Mouse (Mus musculus) MEL (cell line): ENCODE data around the gene Tars. TPM values are rescaled to one million over a fixed set of nuclear protein-coding genes. Genes with fewer than 3 reads are reported as not detected.

Experiments
- DNase-seq: peaks from one replicate; pipeline ENCODE4 v3.0.0; 2011; ENCODE audit warnings: low read depth, low spot score
- H3K27ac ChIP-seq: 2 replicates; pipeline ENCODE4 v1.5.1; 2012; ENCODE audit warnings: low read depth, mild to moderate bottlenecking, control low read depth, low read length, moderate library complexity; ENCODE audit not compliant: control insufficient read depth
- H3K27me3 ChIP-seq, 2 experiments: fragments of 150-350 bp in 1 of 2; sonication (generic) in 1 of 2; 2 replicates each; pipeline ENCODE4 v1.6.1; 2012; ENCODE audit warnings: low read length in 2 of 2, mild to moderate bottlenecking in 2 of 2, improper control_type of control experiment in 1 of 2, moderate library complexity in 1 of 2; ENCODE audit not compliant: insufficient read depth in 2 of 2, control insufficient read depth in 1 of 2
- H3K36me3 ChIP-seq, 2 experiments: 2 replicates each; pipeline ENCODE4 v1.6.1; 2012 to 2014; ENCODE audit warnings: low read length in 2 of 2, improper control_type of control experiment in 1 of 2, inconsistent platforms in 1 of 2, mild to moderate bottlenecking in 1 of 2; ENCODE audit not compliant: insufficient read depth in 2 of 2, control insufficient read depth in 1 of 2
- H3K4me1 ChIP-seq, 2 experiments: fragments of 150-350 bp in 1 of 2; sonication (generic) in 1 of 2; 2 replicates each; pipeline ENCODE4 v1.6.1; 2012; ENCODE audit warnings: low read length in 2 of 2, improper control_type of control experiment in 1 of 2, mild to moderate bottlenecking in 1 of 2; ENCODE audit not compliant: insufficient read depth in 2 of 2, control insufficient read depth in 1 of 2
- H3K4me3 ChIP-seq, 2 experiments: fragments of 150-350 bp in 1 of 2; sonication (generic) in 1 of 2; 2 replicates each; pipeline ENCODE4 v1.5.1; 2012; ENCODE audit warnings: low read depth in 2 of 2, low read length in 2 of 2, mild to moderate bottlenecking in 2 of 2, moderate library complexity in 2 of 2, control low read depth in 1 of 2, improper control_type of control experiment in 1 of 2; ENCODE audit not compliant: control insufficient read depth in 1 of 2, insufficient read depth in 1 of 2
- H3K79me2 ChIP-seq: 2 replicates; pipeline ENCODE4 v1.6.1; 2012; ENCODE audit warnings: mild to moderate bottlenecking, low read length, moderate library complexity; ENCODE audit not compliant: control insufficient read depth, poor library complexity, insufficient read depth
- H3K9ac ChIP-seq: 2 replicates; pipeline ENCODE4 v1.6.1; 2012; ENCODE audit warnings: low read depth, mild to moderate bottlenecking, control low read depth, low read length, moderate library complexity; ENCODE audit not compliant: control insufficient read depth, poor library complexity, severe bottlenecking
- H3K9me3 ChIP-seq: fragments of 150-350 bp; sonication (generic); replicated peaks from 2 replicates; pipeline ENCODE4 v1.6.1; 2012; ENCODE audit warnings: mild to moderate bottlenecking, low read length, improper control_type of control experiment, moderate library complexity; ENCODE audit not compliant: insufficient read depth
- CHD1 ChIP-seq: IDR thresholded peaks from 2 replicates; pipeline ENCODE4 v1.6.1; 2012; ENCODE audit warnings: low read depth, mild to moderate bottlenecking, inconsistent platforms, low read length, improper control_type of control experiment
- CHD2 ChIP-seq: IDR thresholded peaks from 2 replicates; pipeline ENCODE4 v1.6.1; 2011; ENCODE audit warnings: low read length, improper control_type of control experiment
- CTCF ChIP-seq, 3 experiments: IDR thresholded peaks in 2 of 3; conservative IDR thresholded peaks in 1 of 3; 2 replicates each; pipeline ENCODE4 v1.5.1; 2011 to 2012; ENCODE audit warnings: low read length in 3 of 3, low read depth in 2 of 3, mild to moderate bottlenecking in 2 of 3, improper control_type of control experiment in 1 of 3, inconsistent platforms in 1 of 3, mixed read lengths in 1 of 3, moderate library complexity in 1 of 3; ENCODE audit not compliant: control insufficient read depth in 1 of 3, insufficient read depth in 1 of 3, poor library complexity in 1 of 3, severe bottlenecking in 1 of 3
- ELF1 ChIP-seq: IDR thresholded peaks from 2 replicates; pipeline ENCODE4 v1.6.1; 2014; ENCODE audit warnings: low read depth, mild to moderate bottlenecking, inconsistent platforms, low read length, improper control_type of control experiment, moderate library complexity
- GABPA ChIP-seq: IDR thresholded peaks from 2 replicates; pipeline ENCODE4 v1.6.1; 2012; ENCODE audit warnings: low read depth, mild to moderate bottlenecking, inconsistent platforms, low read length, improper control_type of control experiment, moderate library complexity
- JUND ChIP-seq: IDR thresholded peaks from 2 replicates; pipeline ENCODE4 v1.6.1; 2011; ENCODE audit warnings: low read depth, mild to moderate bottlenecking, improper control_type of control experiment, low read length
- KAT2A ChIP-seq: conservative IDR thresholded peaks from 2 replicates; pipeline ENCODE4 v1.6.1; 2012; ENCODE audit warnings: low read depth, low read length, improper control_type of control experiment, inconsistent platforms
- MAX ChIP-seq: IDR thresholded peaks from 2 replicates; pipeline ENCODE4 v1.6.1; 2011; ENCODE audit warnings: low read length, improper control_type of control experiment
- MAZ ChIP-seq: IDR thresholded peaks from 2 replicates; pipeline ENCODE4 v1.6.1; 2012; ENCODE audit warnings: low read depth, mild to moderate bottlenecking, inconsistent platforms, low read length, improper control_type of control experiment
- MEF2A ChIP-seq: IDR thresholded peaks from 2 replicates; pipeline ENCODE4 v1.6.1; 2014; ENCODE audit warnings: low read depth, mild to moderate bottlenecking, inconsistent platforms, low read length, improper control_type of control experiment; ENCODE audit not compliant: poor library complexity, insufficient replicate concordance, severe bottlenecking; ENCODE audit errors: extremely low read depth
- MYB ChIP-seq: IDR thresholded peaks from 2 replicates; pipeline ENCODE4 v1.6.1; 2011; ENCODE audit warnings: mild to moderate bottlenecking, low read depth, low read length, improper control_type of control experiment
- MYC ChIP-seq: IDR thresholded peaks from 2 replicates; pipeline ENCODE4 v1.6.1; 2011; ENCODE audit warnings: low read depth, mild to moderate bottlenecking, low read length, improper control_type of control experiment, moderate library complexity
- NELFE ChIP-seq: IDR thresholded peaks from 2 replicates; pipeline ENCODE4 v1.6.1; 2011; ENCODE audit warnings: low read depth, low read length, improper control_type of control experiment
- NRF1 ChIP-seq: IDR thresholded peaks from 2 replicates; pipeline ENCODE4 v1.6.1; 2014; ENCODE audit warnings: low read depth, mild to moderate bottlenecking, inconsistent platforms, low read length, improper control_type of control experiment, moderate library complexity; ENCODE audit not compliant: poor library complexity, insufficient read depth, severe bottlenecking
- POLR2A ChIP-seq, 2 experiments: IDR thresholded peaks; 2 replicates each; pipeline ENCODE4 v1.6.1; 2011 to 2012; ENCODE audit warnings: low read length in 2 of 2, mild to moderate bottlenecking in 2 of 2, control low read depth in 1 of 2, improper control_type of control experiment in 1 of 2, low read depth in 1 of 2, moderate library complexity in 1 of 2; ENCODE audit not compliant: control insufficient read depth in 1 of 2, insufficient read depth in 1 of 2, poor library complexity in 1 of 2
- POLR2AphosphoS5 ChIP-seq: IDR thresholded peaks from 2 replicates; pipeline ENCODE4 v1.6.1; 2012; ENCODE audit warnings: low read depth, borderline replicate concordance, mild to moderate bottlenecking, inconsistent platforms, low read length, moderate library complexity, mixed read lengths
- RAD21 ChIP-seq: IDR thresholded peaks from 2 replicates; pipeline ENCODE4 v1.6.1; 2011; ENCODE audit warnings: mild to moderate bottlenecking, low read depth, low read length, improper control_type of control experiment
- RCOR1 ChIP-seq: IDR thresholded peaks from 2 replicates; pipeline ENCODE4 v1.6.1; 2012; ENCODE audit warnings: low read depth, mild to moderate bottlenecking, inconsistent platforms, low read length, improper control_type of control experiment
- SIN3A ChIP-seq: IDR thresholded peaks from 2 replicates; pipeline ENCODE4 v1.6.1; 2012; ENCODE audit warnings: low read length, improper control_type of control experiment, inconsistent platforms
- TCF12 ChIP-seq: IDR thresholded peaks from 2 replicates; pipeline ENCODE4 v1.6.1; 2014; ENCODE audit warnings: low read depth, mild to moderate bottlenecking, inconsistent platforms, low read length, improper control_type of control experiment, moderate library complexity
- UBTF ChIP-seq: IDR thresholded peaks from 2 replicates; pipeline ENCODE4 v1.6.1; 2012; ENCODE audit warnings: low read depth, mild to moderate bottlenecking, inconsistent platforms, low read length, improper control_type of control experiment, moderate library complexity, borderline replicate concordance; ENCODE audit not compliant: insufficient read depth
- USF1 ChIP-seq: IDR thresholded peaks from 2 replicates; pipeline ENCODE4 v1.6.1; 2014; ENCODE audit warnings: low read depth, mild to moderate bottlenecking, inconsistent platforms, low read length, improper control_type of control experiment, moderate library complexity
- USF2 ChIP-seq, 2 experiments: IDR thresholded peaks; 2 replicates each; pipeline ENCODE4 v1.6.1; 2011 to 2012; ENCODE audit warnings: improper control_type of control experiment in 2 of 2, low read length in 2 of 2, borderline replicate concordance in 1 of 2, inconsistent platforms in 1 of 2, low read depth in 1 of 2, mild to moderate bottlenecking in 1 of 2; ENCODE audit not compliant: insufficient read depth in 1 of 2
- ZC3H11A ChIP-seq: IDR thresholded peaks from 2 replicates; pipeline ENCODE4 v1.6.1; 2012; ENCODE audit warnings: low read depth, mild to moderate bottlenecking, inconsistent platforms, low read length, improper control_type of control experiment
- ZKSCAN1 ChIP-seq: IDR thresholded peaks from 2 replicates; pipeline ENCODE4 v1.6.1; 2012; ENCODE audit warnings: low read depth, mild to moderate bottlenecking, inconsistent platforms, low read length, improper control_type of control experiment, moderate library complexity
- ZNF384 ChIP-seq: IDR thresholded peaks from 2 replicates; pipeline ENCODE4 v1.6.1; 2012; ENCODE audit warnings: low read depth, mild to moderate bottlenecking, inconsistent platforms, low read length, improper control_type of control experiment
- polyA plus RNA-seq, 2 experiments: library from polyadenylated mRNA; stranded (reverse) in 1 of 2; unstranded in 1 of 2; fragments of >175 nt in 1 of 2; fragments of >200 nt in 1 of 2; gene quantifications; 2 replicates each; pipeline versions ENCODE4 v1.2.1 to v1.2.4; 2012; ENCODE audit warnings: low replicate concordance in 2 of 2, low read depth in 1 of 2; ENCODE audit not compliant: insufficient read length in 2 of 2, insufficient read depth in 1 of 2, missing spikeins in 1 of 2
- total RNA-seq: library from RNA; depleted of rRNA; stranded (reverse); fragments of 300-350 nt; gene quantifications from 2 replicates; pipeline ENCODE4 v1.2.3, GENCODE M21; 2012

The Tars gene
- total and polyA plus RNA-seq, 3 experiments, result 89.0 to 1,064 (median 174) TPM

DNA sequence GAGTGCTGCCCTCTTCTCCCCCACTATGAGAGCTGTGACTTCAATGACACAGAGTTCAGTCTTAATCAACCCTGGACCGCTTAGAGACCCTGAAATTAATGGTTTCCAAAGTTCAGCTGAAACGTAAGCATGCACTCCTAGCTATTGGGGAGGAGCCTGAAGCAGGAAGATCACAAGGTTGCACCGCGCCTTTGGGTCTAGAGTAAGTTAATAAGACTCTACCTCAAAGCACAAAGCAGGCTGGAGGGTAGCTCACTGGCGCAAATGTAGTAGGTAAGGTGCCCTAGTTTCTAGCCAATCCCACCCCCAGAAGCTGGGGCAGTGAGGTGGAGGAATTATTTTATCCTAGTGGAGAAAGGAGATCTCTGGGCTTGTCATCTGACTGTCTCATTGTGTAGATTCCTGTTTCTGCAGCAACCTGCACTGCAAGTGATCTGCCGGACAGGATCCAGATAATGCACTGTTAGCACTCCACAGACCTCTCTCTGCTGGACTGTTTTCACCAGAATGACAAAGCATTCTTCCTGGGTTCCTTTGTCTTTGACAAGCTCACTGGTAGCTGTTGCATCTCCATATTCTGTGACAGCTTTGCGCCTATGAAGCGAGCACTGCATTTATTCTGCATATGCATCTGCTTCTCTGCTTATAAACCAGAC, 19.9 kb downstream of the Tars start:
- Histone ChIP-seq H3K27me3 (no peaks in the 10 kb centered on the region), H3K9me3 (no peaks in the 10 kb centered on the region), H3K9ac (no peak overlapping the region), H3K27ac (no peak overlapping the region), H3K4me1 (no peaks in the 10 kb centered on the region), H3K36me3 (peaks cover 0 to 7% of the 10 kb centered on the region in 2 experiments; a peak in 2 of 4 replicates), H3K4me3 (no peak overlapping the region), H3K79me2 (no peaks in the 10 kb centered on the region)
- TF ChIP-seq KAT2A, result no peak
- no peak for TF ChIP-seq CTCF (IDR thresholded peaks at IDR 0.05 in 2 of 3, conservative IDR thresholded peaks at IDR 0.05 in 1 of 3; ENCODE audit: control insufficient read depth in 1 of 3, insufficient read depth in 1 of 3, low read depth in 2 of 3, low read length in 3 of 3, poor library complexity in 1 of 3, severe bottlenecking in 1 of 3)
- TF ChIP-seq GABPA, result no peak
- TF ChIP-seq MAZ, result no peak
- TF ChIP-seq RCOR1, result no peak
- no peak for TF ChIP-seq POLR2A (IDR thresholded peaks at IDR 0.05; ENCODE audit: control insufficient read depth in 1 of 2, insufficient read depth in 1 of 2, low read depth in 1 of 2, low read length in 2 of 2, poor library complexity in 1 of 2)
- TF ChIP-seq JUND, result no peak
- no peak for TF ChIP-seq NELFE
- no peak for TF ChIP-seq ZKSCAN1
- TF ChIP-seq USF1, result no peak
- TF ChIP-seq NRF1, result no peak
- TF ChIP-seq POLR2AphosphoS5, result no peak
- no peak for TF ChIP-seq ZNF384
- TF ChIP-seq USF2 (IDR thresholded peaks at IDR 0.05; ENCODE audit: borderline replicate concordance in 1 of 2, insufficient read depth in 1 of 2, low read depth in 1 of 2, low read length in 2 of 2), result no peak
- no peak for TF ChIP-seq RAD21
- TF ChIP-seq CHD2, result no peak
- TF ChIP-seq MAX, result no peak
- TF ChIP-seq CHD1, result no peak
- no peak for TF ChIP-seq MYB
- no peak for TF ChIP-seq UBTF
- no peak for DNase-seq

DNA sequence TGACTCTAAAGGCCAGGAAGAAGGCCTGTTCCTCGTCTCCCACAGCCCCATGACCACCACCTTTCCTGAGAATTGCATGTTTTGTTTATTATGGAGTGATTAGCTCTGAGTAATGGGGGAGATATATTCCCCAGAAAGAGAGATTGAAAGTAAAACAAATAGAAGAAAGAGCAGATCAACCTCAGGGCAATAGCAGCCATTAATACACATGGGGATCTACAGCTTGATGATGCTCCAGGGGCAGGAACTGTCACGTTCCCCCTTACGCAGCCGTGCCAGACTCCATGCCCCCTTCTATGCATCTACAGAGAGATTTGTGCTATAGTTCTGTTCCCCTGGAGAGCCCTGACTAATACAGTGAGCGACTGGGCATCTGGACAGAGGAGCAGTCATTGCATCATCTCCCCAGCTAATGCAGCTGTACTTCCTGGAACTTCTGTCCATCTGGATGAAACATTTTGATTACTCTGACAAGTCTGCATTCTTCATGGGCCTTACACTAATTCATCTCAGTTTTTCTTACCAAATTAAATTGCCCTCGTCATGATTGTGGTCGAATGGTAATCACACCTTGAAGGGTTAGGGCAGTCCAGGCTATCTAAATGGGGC, 28.9 kb downstream of the Tars start:
- H3K9ac ChIP-seq, result no peak overlapping the region
- H3K27me3 ChIP-seq, result no peaks in the 10 kb centered on the region; a peak in 1 of 4 replicates
- no peaks in the 10 kb centered on the region for H3K9me3 ChIP-seq
- TF ChIP-seq ZC3H11A (no peak), SIN3A (no peak), GABPA (no peak), MEF2A (no peak), MYB (no peak), TCF12 (no peak), CHD2 (no peak), ELF1 (no peak), MYC (no peak), ZKSCAN1 (no peak), UBTF (no peak), ZNF384 (no peak)
- H3K4me3 ChIP-seq, result no peak overlapping the region
- H3K4me1 ChIP-seq, result no peaks in the 10 kb centered on the region
- H3K79me2 ChIP-seq, result no peaks in the 10 kb centered on the region
- DNase-seq, result no peak
- H3K27ac ChIP-seq, result no peak overlapping the region
- H3K36me3 ChIP-seq, result no peaks in the 10 kb centered on the region
